Mouse (Mus musculus) forebrain, postnatal 0 days (tissue): ENCODE measurements around the gene Crmp1. TPM values are rescaled to one million over a fixed set of nuclear protein-coding genes. Genes with fewer than 3 reads are reported as not detected.

Experiments
- ATAC-seq: fragments of 200-750 bp; cut with Nextera tagmentation; 2 replicates; pipeline ENCODE4 v1.8.0; 2017; ENCODE audit warnings: mild to moderate bottlenecking, moderate library complexity
- DNase-seq: peaks from one replicate; pipeline ENCODE4 v3.0.0-alpha.2; 2015
- H3K27ac ChIP-seq: fragments of 300-500 bp; sonication (generic); 2 replicates; pipeline ENCODE4 v1.5.1; 2014; ENCODE audit warnings: low read depth, mild to moderate bottlenecking, antibody characterized with exemption, low read length, moderate library complexity, mixed read lengths
- H3K27me3 ChIP-seq: fragments of 300-500 bp; sonication (generic); 2 replicates; pipeline ENCODE4 v1.6.1; 2014; ENCODE audit warnings: mild to moderate bottlenecking, low read length, mixed read lengths; ENCODE audit not compliant: insufficient read depth
- H3K36me3 ChIP-seq: fragments of 300-500 bp; sonication (generic); 2 replicates; pipeline ENCODE4 v1.6.1; 2014; ENCODE audit warnings: mild to moderate bottlenecking, moderate library complexity; ENCODE audit not compliant: insufficient read depth
- H3K4me1 ChIP-seq: fragments of 300-500 bp; sonication (generic); 2 replicates; pipeline ENCODE4 v1.6.1; 2014; ENCODE audit warnings: antibody characterized with exemption; ENCODE audit not compliant: insufficient read depth
- H3K4me2 ChIP-seq: fragments of 300-500 bp; sonication (generic); 2 replicates; pipeline ENCODE4 v1.6.1; 2014; ENCODE audit warnings: low read depth, mild to moderate bottlenecking, moderate library complexity
- H3K4me3 ChIP-seq: fragments of 300-500 bp; sonication (generic); 2 replicates; pipeline ENCODE4 v1.5.1; 2014; ENCODE audit warnings: low read depth, low read length, mixed read lengths
- H3K9ac ChIP-seq: fragments of 300-500 bp; sonication (generic); 2 replicates; pipeline ENCODE4 v1.6.1; 2014; ENCODE audit warnings: mild to moderate bottlenecking
- H3K9me3 ChIP-seq: fragments of 300-500 bp; sonication (generic); 2 replicates; pipeline ENCODE4 v1.6.1; 2016; ENCODE audit warnings: low read length
- CTCF ChIP-seq: sonication (generic); IDR thresholded peaks from 2 replicates; pipeline ENCODE4 v1.5.1; 2016; ENCODE audit warnings: antibody characterized with exemption, control low read depth, low read depth
- WGBS: fragments of 180-500 bp; shearing (Covaris S2); extraction: QIAGEN DNeasy Blood & Tissue Kit; methylation state at CpG from one replicate; pipeline ENCODE4 v1.1.7; 2014; 5-methylcytosine and 5-hydroxymethylcytosine counted together
- polyA plus RNA-seq: library from polyadenylated mRNA; unstranded; fragments of >200 nt; fragmentation: Nextera tagmentation; extraction: Ambion mirVana; gene quantifications from 2 replicates; pipeline ENCODE4 v1.2.1, GENCODE M21; 2015
- total RNA-seq: library from RNA; depleted of rRNA; stranded (reverse); fragments of >200 nt; gene quantifications from 2 replicates; pipeline ENCODE4 v1.2.3, GENCODE M21; 2014; rRNA removed

Crmp1 gene
- total and polyA plus RNA-seq, 2 experiments from 2014 or later: 1,074 to 1,136 TPM

GRCm38 (mm10) chr5:37335061-37335460 is 93.3 kb downstream of the Crmp1 start:
- Histone ChIP-seq H3K9me3 (no peaks in the 10 kb centered on the region), H3K27ac (no peak overlapping the region), H3K36me3 (no peaks in the 10 kb centered on the region), H3K27me3 (no peaks in the 10 kb centered on the region), H3K4me3 (no peak overlapping the region), H3K4me1 (no peaks in the 10 kb centered on the region), H3K9ac (no peak overlapping the region), H3K4me2 (no peak overlapping the region)
- DNase-seq (no peak), ATAC-seq (no peak)
- 66% methylated on average over 3 of the region's 3 CpGs for WGBS
- no peak for TF ChIP-seq CTCF

GRCm38 (mm10) chr5:37336485-37337105 is 94.9 kb downstream of the Crmp1 start, which contains the start of gene Evc:
Evc (minus strand) TSS chr5:37336894.
- Histone ChIP-seq H3K4me3 (peak within 1 kb of the TSS; percentile 58), H3K9ac (peak within 1 kb of the TSS; percentile 53), H3K4me1 (no peaks in the 10 kb centered on the region), H3K9me3 (no peaks in the 10 kb centered on the region), H3K36me3 (no peaks in the 10 kb centered on the region), H3K27me3 (no peaks in the 10 kb centered on the region), H3K4me2 (peak within 1 kb of the TSS; percentile 99), H3K27ac (no peak within 1 kb of the TSS)
- peak; percentile 25; the same call in 1 of the 2 replicates for TF ChIP-seq CTCF
- DNase-seq (peak; percentile 69), ATAC-seq (peak; percentile 58)
- WGBS: under 1% methylated on average over 48 of the region's 48 CpGs

GRCm38 (mm10) chr5:37337696-37338095 is 96.0 kb downstream of the Crmp1 start:
- H3K4me3 ChIP-seq: peak overlapping the region; percentile 48; the same call in 1 of the 2 replicates
- TF ChIP-seq CTCF: no peak
- 70% methylated on average over 3 of the region's 3 CpGs for WGBS
- DNase-seq: no peak
- no peak overlapping the region for H3K9ac ChIP-seq
- no peak for ATAC-seq
- H3K27me3 ChIP-seq: no peaks in the 10 kb centered on the region
- no peaks in the 10 kb centered on the region for H3K4me1 ChIP-seq
- no peaks in the 10 kb centered on the region for H3K9me3 ChIP-seq
- no peaks in the 10 kb centered on the region for H3K36me3 ChIP-seq
- no peak overlapping the region for H3K27ac ChIP-seq
- H3K4me2 ChIP-seq: peak overlapping the region; percentile 91

- Histone ChIP-seq H3K9ac (peak within 1 kb of the TSS; percentile 41), H3K4me1 (no peaks in the 10 kb centered on the region), H3K36me3 (no peaks in the 10 kb centered on the region), H3K4me2 (peak within 1 kb of the TSS; percentile 99), H3K4me3 (peak within 1 kb of the TSS; percentile 48), H3K27me3 (no peaks in the 10 kb centered on the region), H3K27ac (no peak within 1 kb of the TSS), H3K9me3 (no peaks in the 10 kb centered on the region)
- WGBS: 1% methylated on average over 27 of the region's 27 CpGs
- DNase-seq: peak; percentile 72
- TF ChIP-seq CTCF: peak; percentile 40
- peak; percentile 87 for ATAC-seq
Observed at GRCm38 (mm10) chr5:37338288-37338687, 96.5 kb downstream of the Crmp1 start, which contains the start of gene Evc2. Evc2 (plus strand) TSS chr5:37338499.

Other genes starting within 250 kb of the Crmp1 start
- gene Gm1043, start 156.6 kb upstream of the Crmp1 start, total RNA-seq: 22.1 and 26.4 TPM in 2 replicates
- gene Gm1043, start 156.6 kb upstream of the Crmp1 start, polyA plus RNA-seq: 1.1 and 1.4 TPM in 2 replicates
- gene Evc, start 95.0 kb downstream of the Crmp1 start, total RNA-seq: 8.5 and 9.9 TPM in 2 replicates
- 2.3 and 2.4 TPM in 2 replicates for gene Evc, start 95.0 kb downstream of the Crmp1 start, polyA plus RNA-seq
- gene Evc2, start 96.6 kb downstream of the Crmp1 start, total RNA-seq: 2.8 and 4.8 TPM in 2 replicates
- 2.8 and 3.0 TPM in 2 replicates for gene Evc2, start 96.6 kb downstream of the Crmp1 start, polyA plus RNA-seq